ENCODE assay signal across 19 mouse cellular contexts in genomic region chr15:77629822-77630221, GRCm38 (mm10). TPM values are rescaled to one million over a fixed set of nuclear protein-coding genes. Genes with fewer than 3 reads are reported as not detected.
DNase-seq lines count a peak whose midpoint lies in the region; TF ChIP-seq lines count a peak whose summit lies in the region.
"Not testable (repeated sequence)": the region's sequence is repeated elsewhere in the genome, so short reads cannot be mapped to it uniquely, and the experiment has no call there.
"Had no signal": no experiment of that assay in that cellular context is flagged by ENCODE, and none has a peak within 500 bp of the region (broad histone marks: within the 10 kb centered on the region; RNA-seq: fewer than 3 reads in every experiment).

No protein-coding gene starts in this region.

- TF ChIP-seq RAD21 in CH12.LX (IDR thresholded peaks at IDR 0.05; ENCODE audit: low read depth, low read length) = not testable (repeated sequence)

- H3K4me1 ChIP-seq in CH12.LX (ENCODE audit: control insufficient read depth in 1 of 2, insufficient read depth in 2 of 2) = peaks cover 35 to 64% of the 10 kb centered on the region in 2 experiments

- not testable (repeated sequence) for H3K36me3 ChIP-seq in CH12.LX (replicated peaks in 1 of 2; ENCODE audit: control insufficient read depth in 1 of 2, insufficient read depth in 1 of 2, low read length in 1 of 2)

- not testable (repeated sequence) for H3K27ac ChIP-seq in CH12.LX (ENCODE audit: insufficient read depth, low read depth)

- TF ChIP-seq CTCF in CH12.LX (conservative IDR thresholded peaks at IDR 0.05 in 1 of 2, IDR thresholded peaks at IDR 0.05 in 1 of 2; ENCODE audit: low read depth in 2 of 2, low read length in 2 of 2) = not testable (repeated sequence)

- not testable (repeated sequence) for H3K9me3 ChIP-seq in CH12.LX (replicated peaks; ENCODE audit: low read length)

- H3K27me3 ChIP-seq in CH12.LX (replicated peaks) = not testable (repeated sequence)

- in situ Hi-C loops in CH12.LX (cut with MboI; ENCODE audit: low pct_ligation_motif_present, low pct_unique_long_range_greater_than_20kb, low sequenced_read_pairs) = not testable (repeated sequence)

- H3K4me2 ChIP-seq in CH12.LX (ENCODE audit: insufficient read depth, low read depth, poor library complexity, severe bottlenecking) = not testable (repeated sequence)

- dilution Hi-C loops in CH12.LX (cut with MboI; ENCODE audit: extremely low pct_ligation_motif_present, extremely low pct_unique_long_range_greater_than_20kb, low sequenced_read_pairs) = not testable (repeated sequence)

- not testable (repeated sequence) for H3K9ac ChIP-seq in CH12.LX (ENCODE audit: insufficient read depth, low read depth)

- peak; percentile 39; the same call in 1 of the 2 replicates for TF ChIP-seq EP300 in CH12.LX (IDR thresholded peaks at IDR 0.05; ENCODE audit: low read length)

- not testable (repeated sequence) for TF ChIP-seq POLR2A in CH12.LX (IDR thresholded peaks at IDR 0.05; ENCODE audit: low read depth, low read length)

- not testable (repeated sequence) for H3K4me3 ChIP-seq in CH12.LX (replicated peaks in 1 of 3; ENCODE audit: low read depth in 2 of 3, low read length in 2 of 3, poor library complexity in 1 of 3)

- H3K79me2 ChIP-seq in CH12.LX (replicated peaks; ENCODE audit: control insufficient read depth, extremely low read depth, insufficient read depth, poor library complexity, severe bottlenecking) = not testable (repeated sequence)

- DNase-seq in A20 (ENCODE audit: low read depth, low spot score) = peak; percentile 65
- DNase-seq in CH12.LX (ENCODE audit: extremely low read depth) = not testable (repeated sequence)

TF ChIP-seq in CH12.LX, 34 proteins besides CTCF, POLR2A, EP300 and RAD21:
- TF ChIP-seq TCF12 (IDR thresholded peaks at IDR 0.05; ENCODE audit: low read depth, low read length) (peak; percentile 56; the same call in 1 of the 2 replicates), IRF4 (IDR thresholded peaks at IDR 0.05; ENCODE audit: low read depth, low read length) (peak; percentile 17; the same call in 1 of the 2 replicates)

RNA-seq across cellular contexts. Expression of gene Apol11b, which starts 13.3 kb away (rescaled TPM):
- total RNA-seq in CH12.LX (2012; rRNA removed) (0.04 and 0.08 TPM in 2 replicates), CH12.LX (2014; rRNA removed) (0.26 TPM in 1 of 2 replicates, not detected in the other)
- 0.19 TPM in 1 of 2 replicates, not detected in the other for polyA plus RNA-seq in CH12.LX (2012; ENCODE audit: insufficient read length, low read depth)
- total RNA-seq: ES-E14 had no signal
- polyA plus RNA-seq: adrenal gland, adult 2 months; brain, embryonic 14.5 days; G1E; Patski had no signal

RNA-seq across cellular contexts. Expression of gene Gm36245, which starts 30.8 kb away (rescaled TPM):
- total RNA-seq in CH12.LX (2012; rRNA removed) = not detected in 2 replicates
- not detected in 2 replicates for total RNA-seq in CH12.LX (2014; rRNA removed)
- not detected in 2 replicates for polyA plus RNA-seq in CH12.LX (2012; ENCODE audit: insufficient read length, low read depth)
- total RNA-seq: adrenal gland, adult 18-20 months; adrenal gland, adult 2 months; adrenal gland, adult 8-10 months; adrenal gland, postnatal 10 days; adrenal gland, postnatal 14 days; adrenal gland, postnatal 25 days; adrenal gland, postnatal 36 days; adrenal gland, postnatal 4 days; ES-E14; G1E; MEL had no signal
- polyA plus RNA-seq: activated CD4-positive, CD25-positive, alpha-beta regulatory T cell, adult 4 months; adrenal gland, adult 2 months; brain, embryonic 14.5 days; C2C12; CD4-positive, CD25-positive, alpha-beta regulatory T cell, adult 4 months; cerebellum, adult 2 months; G1E; Patski had no signal

RNA-seq across cellular contexts. Expression of gene Apol10b, which starts 33.9 kb away (rescaled TPM):
- total RNA-seq in CH12.LX (2012; rRNA removed) (2.3 and 2.9 TPM in 2 replicates), CH12.LX (2014; rRNA removed) (4.9 and 5.2 TPM in 2 replicates)
- 3.6 and 4.3 TPM in 2 replicates for polyA plus RNA-seq in CH12.LX (2012; ENCODE audit: insufficient read length, low read depth)
- total RNA-seq: ES-E14 had no signal
- polyA plus RNA-seq: adrenal gland, adult 2 months; G1E had no signal
